Mouse (Mus musculus) MEL (cell line): ENCODE measurements around the gene Cdkl2. TPM values are rescaled to one million over a fixed set of nuclear protein-coding genes. Genes with fewer than 3 reads are reported as not detected.

Experiments
- DNase-seq: peaks from one replicate; pipeline ENCODE4 v3.0.0; 2011; ENCODE audit warnings: low read depth, low spot score
- H3K27ac ChIP-seq: 2 replicates; pipeline ENCODE4 v1.5.1; 2012; ENCODE audit warnings: low read depth, mild to moderate bottlenecking, control low read depth, low read length, moderate library complexity; ENCODE audit not compliant: control insufficient read depth
- H3K27me3 ChIP-seq, 2 experiments: fragments of 150-350 bp in 1 of 2; sonication (generic) in 1 of 2; 2 replicates each; pipeline ENCODE4 v1.6.1; 2012; ENCODE audit warnings: low read length in 2 of 2, mild to moderate bottlenecking in 2 of 2, improper control_type of control experiment in 1 of 2, moderate library complexity in 1 of 2; ENCODE audit not compliant: insufficient read depth in 2 of 2, control insufficient read depth in 1 of 2
- H3K36me3 ChIP-seq, 2 experiments: 2 replicates each; pipeline ENCODE4 v1.6.1; 2012 to 2014; ENCODE audit warnings: low read length in 2 of 2, improper control_type of control experiment in 1 of 2, inconsistent platforms in 1 of 2, mild to moderate bottlenecking in 1 of 2; ENCODE audit not compliant: insufficient read depth in 2 of 2, control insufficient read depth in 1 of 2
- H3K4me1 ChIP-seq, 2 experiments: fragments of 150-350 bp in 1 of 2; sonication (generic) in 1 of 2; 2 replicates each; pipeline ENCODE4 v1.6.1; 2012; ENCODE audit warnings: low read length in 2 of 2, improper control_type of control experiment in 1 of 2, mild to moderate bottlenecking in 1 of 2; ENCODE audit not compliant: insufficient read depth in 2 of 2, control insufficient read depth in 1 of 2
- H3K4me3 ChIP-seq, 2 experiments: fragments of 150-350 bp in 1 of 2; sonication (generic) in 1 of 2; 2 replicates each; pipeline ENCODE4 v1.5.1; 2012; ENCODE audit warnings: low read depth in 2 of 2, low read length in 2 of 2, mild to moderate bottlenecking in 2 of 2, moderate library complexity in 2 of 2, control low read depth in 1 of 2, improper control_type of control experiment in 1 of 2; ENCODE audit not compliant: control insufficient read depth in 1 of 2, insufficient read depth in 1 of 2
- H3K79me2 ChIP-seq: 2 replicates; pipeline ENCODE4 v1.6.1; 2012; ENCODE audit warnings: mild to moderate bottlenecking, low read length, moderate library complexity; ENCODE audit not compliant: control insufficient read depth, poor library complexity, insufficient read depth
- H3K9ac ChIP-seq: 2 replicates; pipeline ENCODE4 v1.6.1; 2012; ENCODE audit warnings: low read depth, mild to moderate bottlenecking, control low read depth, low read length, moderate library complexity; ENCODE audit not compliant: control insufficient read depth, poor library complexity, severe bottlenecking
- H3K9me3 ChIP-seq: fragments of 150-350 bp; sonication (generic); replicated peaks from 2 replicates; pipeline ENCODE4 v1.6.1; 2012; ENCODE audit warnings: mild to moderate bottlenecking, low read length, improper control_type of control experiment, moderate library complexity; ENCODE audit not compliant: insufficient read depth
- BHLHE40 ChIP-seq: IDR thresholded peaks from 2 replicates; pipeline ENCODE4 v1.6.1; 2012; ENCODE audit warnings: low read depth, mild to moderate bottlenecking, inconsistent platforms, low read length, improper control_type of control experiment, borderline replicate concordance
- CTCF ChIP-seq, 3 experiments: IDR thresholded peaks in 2 of 3; conservative IDR thresholded peaks in 1 of 3; 2 replicates each; pipeline ENCODE4 v1.5.1; 2011 to 2012; ENCODE audit warnings: low read length in 3 of 3, low read depth in 2 of 3, mild to moderate bottlenecking in 2 of 3, improper control_type of control experiment in 1 of 3, inconsistent platforms in 1 of 3, mixed read lengths in 1 of 3, moderate library complexity in 1 of 3; ENCODE audit not compliant: control insufficient read depth in 1 of 3, insufficient read depth in 1 of 3, poor library complexity in 1 of 3, severe bottlenecking in 1 of 3
- ELF1 ChIP-seq: IDR thresholded peaks from 2 replicates; pipeline ENCODE4 v1.6.1; 2014; ENCODE audit warnings: low read depth, mild to moderate bottlenecking, inconsistent platforms, low read length, improper control_type of control experiment, moderate library complexity
- ETS1 ChIP-seq: IDR thresholded peaks from 2 replicates; pipeline ENCODE4 v1.6.1; 2012; ENCODE audit warnings: low read depth, mild to moderate bottlenecking, inconsistent platforms, low read length, improper control_type of control experiment, moderate library complexity
- GABPA ChIP-seq: IDR thresholded peaks from 2 replicates; pipeline ENCODE4 v1.6.1; 2012; ENCODE audit warnings: low read depth, mild to moderate bottlenecking, inconsistent platforms, low read length, improper control_type of control experiment, moderate library complexity
- GATA1 ChIP-seq: IDR thresholded peaks from 2 replicates; pipeline ENCODE4 v1.6.1; 2011; ENCODE audit warnings: low read depth, low read length, improper control_type of control experiment
- HCFC1 ChIP-seq: IDR thresholded peaks from 2 replicates; pipeline ENCODE4 v1.6.1; 2012; ENCODE audit warnings: low read depth, mild to moderate bottlenecking, inconsistent platforms, low read length, improper control_type of control experiment, moderate library complexity
- JUND ChIP-seq: IDR thresholded peaks from 2 replicates; pipeline ENCODE4 v1.6.1; 2011; ENCODE audit warnings: low read depth, mild to moderate bottlenecking, improper control_type of control experiment, low read length
- KAT2A ChIP-seq: conservative IDR thresholded peaks from 2 replicates; pipeline ENCODE4 v1.6.1; 2012; ENCODE audit warnings: low read depth, low read length, improper control_type of control experiment, inconsistent platforms
- MAFK ChIP-seq: IDR thresholded peaks from 2 replicates; pipeline ENCODE4 v1.6.1; 2011; ENCODE audit warnings: low read depth, mild to moderate bottlenecking, low read length, improper control_type of control experiment, borderline replicate concordance
- MAZ ChIP-seq: IDR thresholded peaks from 2 replicates; pipeline ENCODE4 v1.6.1; 2012; ENCODE audit warnings: low read depth, mild to moderate bottlenecking, inconsistent platforms, low read length, improper control_type of control experiment
- MEF2A ChIP-seq: IDR thresholded peaks from 2 replicates; pipeline ENCODE4 v1.6.1; 2014; ENCODE audit warnings: low read depth, mild to moderate bottlenecking, inconsistent platforms, low read length, improper control_type of control experiment; ENCODE audit not compliant: poor library complexity, insufficient replicate concordance, severe bottlenecking; ENCODE audit errors: extremely low read depth
- MXI1 ChIP-seq: IDR thresholded peaks from 2 replicates; pipeline ENCODE4 v1.6.1; 2011; ENCODE audit warnings: mild to moderate bottlenecking, low read depth, low read length, improper control_type of control experiment
- NELFE ChIP-seq: IDR thresholded peaks from 2 replicates; pipeline ENCODE4 v1.6.1; 2011; ENCODE audit warnings: low read depth, low read length, improper control_type of control experiment
- POLR2A ChIP-seq, 2 experiments: IDR thresholded peaks; 2 replicates each; pipeline ENCODE4 v1.6.1; 2011 to 2012; ENCODE audit warnings: low read length in 2 of 2, mild to moderate bottlenecking in 2 of 2, control low read depth in 1 of 2, improper control_type of control experiment in 1 of 2, low read depth in 1 of 2, moderate library complexity in 1 of 2; ENCODE audit not compliant: control insufficient read depth in 1 of 2, insufficient read depth in 1 of 2, poor library complexity in 1 of 2
- POLR2AphosphoS2 ChIP-seq: IDR thresholded peaks from 2 replicates; pipeline ENCODE4 v1.6.1; 2011; ENCODE audit warnings: low read length, improper control_type of control experiment
- POLR2AphosphoS5 ChIP-seq: IDR thresholded peaks from 2 replicates; pipeline ENCODE4 v1.6.1; 2012; ENCODE audit warnings: low read depth, borderline replicate concordance, mild to moderate bottlenecking, inconsistent platforms, low read length, moderate library complexity, mixed read lengths
- RAD21 ChIP-seq: IDR thresholded peaks from 2 replicates; pipeline ENCODE4 v1.6.1; 2011; ENCODE audit warnings: mild to moderate bottlenecking, low read depth, low read length, improper control_type of control experiment
- RCOR1 ChIP-seq: IDR thresholded peaks from 2 replicates; pipeline ENCODE4 v1.6.1; 2012; ENCODE audit warnings: low read depth, mild to moderate bottlenecking, inconsistent platforms, low read length, improper control_type of control experiment
- SIN3A ChIP-seq: IDR thresholded peaks from 2 replicates; pipeline ENCODE4 v1.6.1; 2012; ENCODE audit warnings: low read length, improper control_type of control experiment, inconsistent platforms
- TAL1 ChIP-seq: IDR thresholded peaks from 2 replicates; pipeline ENCODE4 v1.6.1; 2012; ENCODE audit warnings: mild to moderate bottlenecking, inconsistent platforms, low read length, moderate library complexity, mixed read lengths
- TBP ChIP-seq: IDR thresholded peaks from 2 replicates; pipeline ENCODE4 v1.8.0; 2011; ENCODE audit warnings: low read depth, low read length, improper control_type of control experiment
- UBTF ChIP-seq: IDR thresholded peaks from 2 replicates; pipeline ENCODE4 v1.6.1; 2012; ENCODE audit warnings: low read depth, mild to moderate bottlenecking, inconsistent platforms, low read length, improper control_type of control experiment, moderate library complexity, borderline replicate concordance; ENCODE audit not compliant: insufficient read depth
- USF1 ChIP-seq: IDR thresholded peaks from 2 replicates; pipeline ENCODE4 v1.6.1; 2014; ENCODE audit warnings: low read depth, mild to moderate bottlenecking, inconsistent platforms, low read length, improper control_type of control experiment, moderate library complexity
- ZKSCAN1 ChIP-seq: IDR thresholded peaks from 2 replicates; pipeline ENCODE4 v1.6.1; 2012; ENCODE audit warnings: low read depth, mild to moderate bottlenecking, inconsistent platforms, low read length, improper control_type of control experiment, moderate library complexity
- ZMIZ1 ChIP-seq: IDR thresholded peaks from 2 replicates; pipeline ENCODE4 v1.6.1; 2012; ENCODE audit warnings: low read depth, mild to moderate bottlenecking, inconsistent platforms, low read length, improper control_type of control experiment, moderate library complexity
- ZNF384 ChIP-seq: IDR thresholded peaks from 2 replicates; pipeline ENCODE4 v1.6.1; 2012; ENCODE audit warnings: low read depth, mild to moderate bottlenecking, inconsistent platforms, low read length, improper control_type of control experiment
- polyA plus RNA-seq, 2 experiments: library from polyadenylated mRNA; stranded (reverse) in 1 of 2; unstranded in 1 of 2; fragments of >175 nt in 1 of 2; fragments of >200 nt in 1 of 2; gene quantifications; 2 replicates each; pipeline versions ENCODE4 v1.2.1 to v1.2.4; 2012; ENCODE audit warnings: low replicate concordance in 2 of 2, low read depth in 1 of 2; ENCODE audit not compliant: insufficient read length in 2 of 2, insufficient read depth in 1 of 2, missing spikeins in 1 of 2
- total RNA-seq: library from RNA; depleted of rRNA; stranded (reverse); fragments of 300-350 nt; gene quantifications from 2 replicates; pipeline ENCODE4 v1.2.3, GENCODE M21; 2012

The Cdkl2 gene
- total and polyA plus RNA-seq, 3 experiments = 0.08 to 0.53 TPM; not detected in 1

GRCm38 (mm10) chr5:91960606-91961254, 83.0 kb downstream of the Cdkl2 start (continued):
- TF ChIP-seq MAZ (0 out of 2 replicates have a peak, but pooled peaks have one; percentile 46), BHLHE40 (no peak), ETS1 (peak; percentile 100), ZMIZ1 (no peak), POLR2AphosphoS2 (no peak), KAT2A (no peak), TAL1 (peak; percentile 90), TBP (no peak), NELFE (no peak), ZNF384 (no peak)
- TF ChIP-seq, all 39 proteins: peak for 10

- Histone ChIP-seq H3K9me3 (no peaks in the 10 kb centered on the region), H3K36me3 (peaks cover 8 to 37% of the 10 kb centered on the region in 2 experiments), H3K79me2 (peaks cover 24% of the 10 kb centered on the region), H3K4me1 (peaks cover 17 to 21% of the 10 kb centered on the region in 2 experiments), H3K9ac (no peak overlapping the region), H3K4me3 (no peak overlapping the region), H3K27ac (no peak overlapping the region), H3K27me3 (no peaks in the 10 kb centered on the region)
- peak; percentile 20 for DNase-seq
- TF ChIP-seq MAFK = no peak
- TF ChIP-seq POLR2AphosphoS5 = no peak
- TF ChIP-seq MXI1 = no peak
- TF ChIP-seq HCFC1 = no peak
- TF ChIP-seq MAZ = no peak
- no peak for TF ChIP-seq POLR2A (IDR thresholded peaks at IDR 0.05; ENCODE audit: control insufficient read depth in 1 of 2, insufficient read depth in 1 of 2, low read depth in 1 of 2, low read length in 2 of 2, poor library complexity in 1 of 2)
- no peak for TF ChIP-seq ZKSCAN1
- TF ChIP-seq USF1 = no peak
- TF ChIP-seq UBTF = no peak
- no peak for TF ChIP-seq TAL1
- no peak for TF ChIP-seq ELF1
- no peak for TF ChIP-seq JUND
- no peak for TF ChIP-seq SIN3A
- no peak for TF ChIP-seq RCOR1
- no peak for TF ChIP-seq GABPA
- TF ChIP-seq MEF2A = no peak
- TF ChIP-seq CTCF (IDR thresholded peaks at IDR 0.05 in 2 of 3, conservative IDR thresholded peaks at IDR 0.05 in 1 of 3; ENCODE audit: control insufficient read depth in 1 of 3, insufficient read depth in 1 of 3, low read depth in 2 of 3, low read length in 3 of 3, poor library complexity in 1 of 3, severe bottlenecking in 1 of 3) = no peak
- no peak for TF ChIP-seq TBP
- no peak for TF ChIP-seq GATA1
- no peak for TF ChIP-seq RAD21
Measured at GRCm38 (mm10) chr5:91959986-91960385, 83.7 kb downstream of the Cdkl2 start.
